Mouse (Mus musculus): Measurements from ENCODE around the gene Llph. TPM values are rescaled to one million over a fixed set of nuclear protein-coding genes. Genes with fewer than 3 reads are reported as not detected.

Llph gene
- 38.3 and 39.1 TPM in 2 replicates for polyA plus RNA-seq (2015; fragmentation: Nextera tagmentation; extraction: Ambion mirVana)

GRCm38 (mm10) chr10:120226871-120227661 is at the start of gene Llph:
Gene Llph, plus strand, starts transcription at chr10:120227070.

GRCm38 (mm10) chr10:120201131-120201921 is 25.5 kb upstream of the Llph start, which contains the start of gene Tmbim4:
Gene Tmbim4, plus strand, starts transcription at chr10:120201590.

GRCm38 (mm10) chr10:120201961-120202402 is 24.9 kb upstream of the Llph start, which contains the start of gene Irak3:
Gene Irak3, minus strand, starts transcription at chr10:120202130.

Other genes with a start within 250 kb of the Llph start
- gene Helb, start 114.1 kb upstream of the Llph start, polyA plus RNA-seq (2015; fragmentation: Nextera tagmentation; extraction: Ambion mirVana), result 2.3 and 3.0 TPM in 2 replicates
- 145 and 146 TPM in 2 replicates for gene Tmbim4, start 25.5 kb upstream of the Llph start, polyA plus RNA-seq (2015; fragmentation: Nextera tagmentation; extraction: Ambion mirVana)
- 0.28 and 0.66 TPM in 2 replicates for gene Irak3, start 24.9 kb upstream of the Llph start, polyA plus RNA-seq (2015; fragmentation: Nextera tagmentation; extraction: Ambion mirVana)
- 2.3 and 2.9 TPM in 2 replicates for gene Hmga2, start 249.4 kb downstream of the Llph start, polyA plus RNA-seq (2015; fragmentation: Nextera tagmentation; extraction: Ambion mirVana)

Measured in neural tube, postnatal 0 days (tissue).